Mouse (Mus musculus): ENCODE results near the gene Efcab11.

DNA sequence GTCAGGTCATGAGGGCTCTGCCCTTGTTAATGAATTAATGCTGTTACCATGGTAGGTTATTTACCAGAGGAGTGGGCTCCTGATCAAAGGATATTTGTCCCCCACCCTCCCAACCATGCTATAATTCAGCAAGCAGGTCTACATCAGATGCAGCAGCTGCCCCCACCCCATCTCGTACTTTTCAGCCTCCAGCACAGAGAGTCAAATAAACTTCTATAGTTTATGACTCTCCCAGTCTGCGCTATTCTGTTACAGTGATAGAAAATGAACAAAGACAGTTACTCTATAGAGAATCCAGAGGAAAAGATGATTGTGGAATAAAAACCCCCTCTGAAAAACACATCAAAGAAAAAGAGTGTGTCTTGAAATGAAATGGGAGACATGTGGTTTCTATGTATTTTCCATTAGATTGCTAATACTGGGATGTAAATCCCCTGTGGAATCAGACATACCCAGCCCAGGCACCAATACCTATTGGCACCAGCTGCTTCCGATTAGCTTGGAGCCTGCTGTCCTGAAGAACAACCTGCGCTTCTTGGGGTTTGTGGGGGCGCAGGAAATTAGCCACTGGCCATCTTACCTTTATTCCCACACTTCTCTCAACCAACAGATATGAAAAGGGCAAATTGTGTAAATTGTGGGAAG lies 184.7 kb downstream of the Efcab11 start:
- no peak for TF ChIP-seq CTCF (IDR thresholded peaks at IDR 0.05; ENCODE audit: low read depth)
- TF ChIP-seq EP300 (IDR thresholded peaks at IDR 0.05; ENCODE audit: low read depth): no peak
